Mouse (Mus musculus) E14TG2a.4 (cell line): ENCODE measurements at regions not wholly inside any gene's neighbourhood (a gene's known extent, or its start where the extent isn't known, plus 50 kb on each side); places are given as distances from the start of the nearest gene placed in this dataset.

Experiments used
- CTCF ChIP-seq: conservative IDR thresholded peaks from 2 replicates; pipeline ENCODE4 v1.5.1; 2014; ENCODE audit warnings: low read length
- NANOG ChIP-seq: IDR thresholded peaks from 2 replicates; pipeline ENCODE4 v1.6.1; 2014; ENCODE audit warnings: borderline replicate concordance, low read length, mixed read lengths
- POU5F1 ChIP-seq: IDR thresholded peaks from 2 replicates; pipeline ENCODE4 v1.6.1; 2014; ENCODE audit warnings: low read length, borderline replicate concordance

DNA sequence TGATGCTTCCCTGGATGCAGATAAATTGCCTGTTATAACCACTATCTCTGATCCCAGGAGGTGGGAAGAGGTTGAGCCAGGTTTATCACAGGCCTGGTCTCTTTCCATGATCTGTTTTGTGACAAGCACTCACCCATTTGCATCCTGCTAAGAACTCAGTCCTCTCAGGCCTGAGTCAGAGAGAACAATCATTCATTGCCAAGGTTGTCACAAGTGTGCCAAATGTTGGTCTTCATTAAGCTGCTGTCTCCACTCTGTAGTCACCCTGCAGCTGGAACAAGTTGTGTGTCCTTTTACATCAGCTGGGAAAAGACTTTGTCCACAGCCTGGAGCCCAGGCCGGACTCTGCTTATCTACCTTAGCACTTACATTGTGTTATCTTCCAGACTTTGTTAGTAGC, 233.6 kb upstream of the Rbfox1 start:
- TF ChIP-seq CTCF (no peak), NANOG (no peak), POU5F1 (no peak)
